Mouse (Mus musculus): ENCODE measurements around the gene Lhfpl4. TPM values are rescaled to one million over a fixed set of nuclear protein-coding genes. Genes with fewer than 3 reads are reported as not detected.

The Lhfpl4 gene
- polyA plus RNA-seq, 1 experiment from 2014 or later: 0.35 TPM

DNA sequence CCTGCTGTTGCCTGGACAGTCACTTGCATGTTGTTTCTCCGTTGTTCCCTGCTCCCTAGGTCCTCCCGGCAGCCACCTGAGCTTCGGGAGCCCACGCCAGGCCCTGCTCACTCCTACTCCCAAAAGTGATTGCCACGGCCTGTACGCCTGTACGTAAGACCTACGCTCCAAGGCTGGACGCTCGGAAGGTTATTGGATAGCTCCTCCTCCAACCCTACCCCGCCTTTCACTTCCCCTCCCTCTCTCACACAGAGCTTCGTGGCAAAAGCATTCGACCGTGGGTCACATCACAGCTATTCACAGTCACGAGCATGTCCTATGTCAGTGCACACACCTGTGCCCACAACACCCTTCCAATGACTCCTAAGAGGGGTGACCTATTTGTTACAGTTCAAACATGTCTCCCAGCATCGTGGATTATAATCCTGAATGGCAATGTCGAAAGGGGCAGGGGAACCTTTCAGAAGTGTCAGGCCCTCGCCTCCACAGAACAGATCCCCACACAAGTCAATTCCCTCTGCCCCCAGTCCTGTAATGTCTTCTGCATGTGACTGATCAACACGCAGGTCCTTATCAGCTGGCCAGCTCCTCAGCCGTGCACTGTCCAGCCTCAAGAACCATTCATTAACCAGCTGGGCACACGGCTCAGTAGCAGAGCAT, 10.2 kb downstream of the Lhfpl4 start:
- no peak for ATAC-seq (replicated peaks; ENCODE audit: insufficient number of reproducible peaks, insufficient read depth, low FRiP score, low read depth)
- Histone ChIP-seq H3K36me3 (no peaks in the 10 kb centered on the region), H3K4me3 (no peak overlapping the region), H3K27ac (no peak overlapping the region), H3K9ac (no peak overlapping the region), H3K4me1 (replicated peaks) (no peaks in the 10 kb centered on the region), H3K9me3 (replicated peaks) (no peaks in the 10 kb centered on the region), H3K4me2 (no peak overlapping the region), H3K27me3 (no peaks in the 10 kb centered on the region)
- 72% methylated on average over 21 of the region's 21 CpGs for WGBS

DNA sequence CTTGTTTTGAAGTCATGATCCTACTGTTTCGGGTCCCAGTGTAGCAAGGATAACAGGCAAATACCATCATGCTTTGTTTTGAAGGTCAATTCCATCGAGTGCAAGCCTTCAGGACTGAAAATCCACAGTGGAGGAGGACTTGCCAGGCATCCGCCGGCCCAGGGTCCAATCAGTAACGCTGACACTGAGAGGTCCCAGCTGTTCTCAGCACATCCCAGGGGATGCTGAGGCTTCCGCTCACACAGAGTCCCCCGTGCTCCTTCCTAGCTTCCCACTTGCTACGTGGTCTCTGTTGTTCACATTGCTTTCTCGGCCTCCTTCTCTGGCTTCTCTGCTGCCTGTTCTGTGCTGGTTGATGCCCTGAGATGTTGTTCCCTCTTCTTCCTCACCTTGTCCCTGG, 11.0 kb downstream of the Lhfpl4 start:
- Histone ChIP-seq H3K36me3 (no peaks in the 10 kb centered on the region), H3K9me3 (replicated peaks) (no peaks in the 10 kb centered on the region), H3K4me1 (replicated peaks) (no peaks in the 10 kb centered on the region), H3K4me3 (no peak overlapping the region), H3K27ac (no peak overlapping the region), H3K27me3 (no peaks in the 10 kb centered on the region), H3K4me2 (no peak overlapping the region), H3K9ac (no peak overlapping the region)
- no peak for ATAC-seq (replicated peaks; ENCODE audit: insufficient number of reproducible peaks, insufficient read depth, low FRiP score, low read depth)
- 43% methylated on average over 9 of the region's 9 CpGs for WGBS

DNA sequence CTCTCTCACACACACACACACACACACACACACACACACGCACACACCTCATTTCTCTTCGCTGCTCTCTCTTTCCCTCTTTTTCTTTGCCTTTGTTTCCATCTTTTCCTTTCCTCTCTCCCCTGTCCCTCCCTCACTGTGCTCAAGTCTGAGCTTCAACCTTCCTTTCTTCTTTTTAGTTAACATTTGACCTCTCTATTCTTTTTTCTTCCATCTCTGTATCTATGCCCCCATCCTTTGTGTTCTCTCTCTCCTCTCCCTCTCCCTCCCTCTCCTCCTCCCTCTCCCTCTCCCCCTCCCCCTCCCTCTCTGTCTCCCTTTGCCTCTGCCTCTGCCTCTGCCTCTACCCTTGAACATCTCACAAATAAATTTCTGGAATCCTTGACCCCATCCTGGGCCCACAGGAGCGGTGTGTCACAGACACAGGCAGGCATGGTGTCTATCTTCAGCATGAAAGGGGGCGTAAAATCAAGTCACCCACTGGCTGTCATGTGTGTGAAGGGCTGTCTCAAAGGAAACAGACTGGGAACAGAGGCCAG, 15.9 kb downstream of the Lhfpl4 start:
- no peak overlapping the region for H3K4me3 ChIP-seq
- peaks cover 4% of the 10 kb centered on the region; the same call in 1 of the 2 replicates for H3K27me3 ChIP-seq
- H3K9me3 ChIP-seq (replicated peaks): no peaks in the 10 kb centered on the region
- no peak overlapping the region for H3K27ac ChIP-seq
- no peak overlapping the region for H3K4me2 ChIP-seq
- H3K4me1 ChIP-seq (replicated peaks): no peaks in the 10 kb centered on the region
- 41% methylated on average over 4 of the region's 4 CpGs for WGBS
- no peak overlapping the region for H3K9ac ChIP-seq
- ATAC-seq (replicated peaks; ENCODE audit: insufficient number of reproducible peaks, insufficient read depth, low FRiP score, low read depth): no peak
- no peaks in the 10 kb centered on the region for H3K36me3 ChIP-seq

DNA sequence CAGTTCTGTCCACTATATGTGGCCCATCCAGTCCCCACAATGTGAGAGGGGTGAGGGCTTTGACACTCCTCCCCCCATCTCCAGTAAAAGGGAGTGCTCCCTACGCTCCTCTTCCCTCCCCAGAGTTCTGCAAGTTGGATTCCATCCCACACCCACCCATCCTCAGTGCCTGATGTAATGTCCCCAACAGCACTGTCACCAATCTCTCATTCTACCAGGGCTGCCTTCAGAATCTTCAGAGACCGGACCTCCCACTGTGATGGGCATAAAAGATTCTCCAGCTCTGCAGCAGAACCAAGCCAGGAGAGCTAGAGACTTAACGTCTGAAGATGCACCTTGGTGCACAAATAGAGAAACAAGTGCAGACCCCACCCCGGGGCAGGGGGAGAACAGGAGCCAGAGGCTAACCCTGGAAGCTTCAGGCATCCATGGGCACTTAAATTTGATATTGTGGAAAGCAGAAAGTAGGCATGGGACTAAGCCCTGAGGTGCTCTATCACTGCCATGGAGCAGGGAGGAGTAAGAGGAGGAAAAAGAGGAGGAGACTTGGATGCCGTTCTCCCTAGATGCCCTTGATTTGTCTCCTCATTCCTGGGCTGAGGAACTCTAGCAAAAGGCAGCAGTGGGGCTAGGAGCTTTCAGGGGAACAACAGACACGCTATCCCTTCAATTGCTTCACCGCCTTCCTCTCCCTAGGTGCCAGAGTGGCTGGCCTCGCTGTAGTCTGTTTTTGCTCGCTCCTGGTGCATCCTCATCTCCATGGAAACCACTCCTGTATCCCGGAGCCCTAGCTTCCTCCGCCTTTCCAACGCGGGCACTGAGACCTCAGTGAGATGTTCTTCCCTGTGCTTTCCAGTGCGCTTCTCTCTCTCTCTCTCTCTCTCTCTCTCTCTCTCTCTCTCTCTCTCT, 16.6 kb downstream of the Lhfpl4 start:
- Histone ChIP-seq H3K9ac (no peak overlapping the region), H3K4me1 (replicated peaks) (no peaks in the 10 kb centered on the region), H3K4me2 (no peak overlapping the region), H3K9me3 (replicated peaks) (no peaks in the 10 kb centered on the region), H3K27ac (no peak overlapping the region), H3K4me3 (no peak overlapping the region), H3K27me3 (peaks cover 4% of the 10 kb centered on the region; the same call in 1 of the 2 replicates), H3K36me3 (no peaks in the 10 kb centered on the region)
- no peak for ATAC-seq (replicated peaks; ENCODE audit: insufficient number of reproducible peaks, insufficient read depth, low FRiP score, low read depth)
- WGBS: 27% methylated on average over 14 of the region's 14 CpGs

DNA sequence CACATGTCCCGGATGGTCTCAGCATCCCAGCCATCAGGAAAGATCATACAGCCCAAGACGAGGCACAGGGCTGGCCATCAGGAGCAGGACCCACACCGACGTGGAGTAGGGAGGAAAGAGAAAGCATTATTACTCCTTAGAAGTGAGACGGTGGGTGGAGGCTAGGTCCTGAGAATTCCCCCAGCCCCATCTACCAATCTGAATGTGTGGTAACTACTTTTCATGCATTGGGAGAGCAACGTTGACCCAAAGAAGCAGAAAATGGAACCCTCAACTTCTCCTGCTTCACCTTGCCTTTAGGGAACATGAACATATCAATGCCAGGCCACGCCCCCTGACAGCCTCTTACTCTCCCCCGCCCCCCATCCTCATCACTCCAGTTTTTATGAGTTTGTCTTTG, 18.6 kb downstream of the Lhfpl4 start:
- H3K27ac ChIP-seq: no peak overlapping the region
- 77% methylated on average over 8 of the region's 8 CpGs for WGBS
- no peaks in the 10 kb centered on the region for H3K36me3 ChIP-seq
- H3K4me1 ChIP-seq (replicated peaks): no peaks in the 10 kb centered on the region
- ATAC-seq (replicated peaks; ENCODE audit: insufficient number of reproducible peaks, insufficient read depth, low FRiP score, low read depth): no peak
- no peak overlapping the region for H3K4me3 ChIP-seq
- H3K27me3 ChIP-seq: peaks cover 4% of the 10 kb centered on the region; the same call in 1 of the 2 replicates
- H3K9ac ChIP-seq: no peak overlapping the region
- H3K9me3 ChIP-seq (replicated peaks): no peaks in the 10 kb centered on the region
- H3K4me2 ChIP-seq: no peak overlapping the region

DNA sequence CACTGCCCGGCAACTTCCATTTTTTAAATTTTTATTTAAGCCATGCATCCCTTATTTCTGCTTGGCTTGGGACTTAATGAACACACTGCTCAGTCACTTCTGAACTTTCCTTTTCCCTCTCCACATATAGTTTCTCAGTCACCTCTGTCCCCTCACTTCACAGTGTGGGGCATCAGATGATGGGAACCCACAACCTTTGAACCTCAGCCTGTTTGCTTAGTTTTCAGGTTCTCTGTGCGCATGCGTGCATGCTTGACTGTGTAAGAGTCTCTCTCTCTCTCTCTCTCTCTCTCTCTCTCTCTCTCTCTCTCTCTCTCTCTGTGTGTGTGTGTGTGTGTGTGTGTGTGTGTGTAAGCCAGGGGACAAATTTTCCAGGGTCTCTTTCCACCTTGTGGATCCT, 19.7 kb downstream of the Lhfpl4 start:
- no peak overlapping the region for H3K4me3 ChIP-seq
- no peaks in the 10 kb centered on the region for H3K9me3 ChIP-seq (replicated peaks)
- no peak overlapping the region for H3K27ac ChIP-seq
- H3K4me1 ChIP-seq (replicated peaks): no peaks in the 10 kb centered on the region
- ATAC-seq (replicated peaks; ENCODE audit: insufficient number of reproducible peaks, insufficient read depth, low FRiP score, low read depth): no peak
- no peak overlapping the region for H3K4me2 ChIP-seq
- H3K9ac ChIP-seq: no peak overlapping the region
- no peaks in the 10 kb centered on the region for H3K36me3 ChIP-seq
- peaks cover 4% of the 10 kb centered on the region; the same call in 1 of the 2 replicates for H3K27me3 ChIP-seq
- WGBS: 97% methylated on average over 3 of the region's 3 CpGs

DNA sequence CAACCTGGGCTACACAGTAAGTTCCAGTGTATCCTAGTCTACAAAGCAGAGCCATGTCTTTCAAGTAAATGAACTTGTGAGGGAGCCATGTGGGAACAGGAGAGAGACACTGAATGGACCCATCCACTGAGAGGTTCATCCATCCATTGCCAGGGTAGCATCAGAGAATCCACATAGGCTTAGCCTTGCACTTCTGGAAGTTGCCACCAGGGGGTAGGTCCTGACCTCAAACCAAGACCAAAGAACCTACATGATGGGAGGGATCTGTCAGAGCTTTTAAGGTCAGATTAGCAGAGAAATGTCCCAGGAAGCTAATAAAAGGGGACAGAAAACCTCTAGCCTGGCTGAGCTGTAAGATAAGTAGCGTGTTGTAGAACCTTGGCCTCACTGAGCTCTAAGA, 22.6 kb downstream of the Lhfpl4 start:
- Histone ChIP-seq H3K4me1 (replicated peaks) (peaks cover under 1% of the 10 kb centered on the region), H3K36me3 (no peaks in the 10 kb centered on the region), H3K9ac (no peak overlapping the region), H3K4me2 (no peak overlapping the region), H3K27ac (no peak overlapping the region), H3K27me3 (no peaks in the 10 kb centered on the region), H3K4me3 (no peak overlapping the region), H3K9me3 (replicated peaks) (no peaks in the 10 kb centered on the region)
- ATAC-seq (replicated peaks; ENCODE audit: insufficient number of reproducible peaks, insufficient read depth, low FRiP score, low read depth): no peak
- 61% methylated on average over 1 of the region's 1 CpGs for WGBS

DNA sequence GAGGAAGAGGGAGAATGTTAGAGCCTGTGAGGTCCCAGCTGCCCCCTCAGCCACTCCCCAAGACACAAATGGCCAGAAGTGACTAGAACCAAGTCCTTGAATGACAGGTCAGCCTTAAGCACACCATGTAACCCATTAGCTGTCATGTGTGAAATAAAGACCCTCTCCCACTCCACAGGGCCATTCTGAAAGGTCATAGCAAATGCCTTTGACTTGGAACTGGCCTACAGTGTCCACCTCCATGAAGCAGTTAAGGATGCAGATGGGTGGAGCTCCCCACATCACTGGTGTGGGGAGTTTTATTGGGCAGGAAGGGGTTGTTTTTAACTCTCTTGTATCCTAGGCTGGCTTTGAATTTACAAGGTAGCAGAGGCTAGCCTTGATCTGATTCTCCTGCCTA, 23.2 kb downstream of the Lhfpl4 start:
- Histone ChIP-seq H3K4me3 (no peak overlapping the region), H3K27ac (no peak overlapping the region), H3K9me3 (replicated peaks) (no peaks in the 10 kb centered on the region), H3K36me3 (no peaks in the 10 kb centered on the region), H3K4me1 (replicated peaks) (peaks cover 4% of the 10 kb centered on the region), H3K27me3 (no peaks in the 10 kb centered on the region), H3K4me2 (no peak overlapping the region), H3K9ac (no peak overlapping the region)
- 0 out of 2 replicates have a peak, but pooled peaks have one; percentile 14 for ATAC-seq (replicated peaks; ENCODE audit: insufficient number of reproducible peaks, insufficient read depth, low FRiP score, low read depth)

DNA sequence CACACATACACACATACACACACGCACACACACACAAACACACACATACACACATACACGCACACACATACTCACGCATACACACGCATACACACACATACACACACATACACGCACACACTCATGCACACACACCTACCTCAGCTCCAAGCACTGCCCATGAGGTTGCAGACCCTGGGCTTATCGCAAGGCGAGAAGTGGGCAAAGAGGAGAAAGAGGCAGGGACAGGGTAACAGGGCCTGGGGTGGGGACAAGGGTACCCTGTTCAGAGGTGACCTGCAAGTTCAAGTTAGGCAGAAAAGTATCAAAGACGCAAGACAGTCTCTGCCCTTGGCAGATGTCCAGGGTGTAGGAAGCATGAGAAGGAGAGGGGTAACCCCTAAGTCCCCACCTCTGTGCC, 24.5 kb downstream of the Lhfpl4 start:
- no peaks in the 10 kb centered on the region for H3K27me3 ChIP-seq
- H3K9ac ChIP-seq: no peak overlapping the region
- H3K36me3 ChIP-seq: no peaks in the 10 kb centered on the region
- WGBS: 87% methylated on average over 8 of the region's 8 CpGs
- no peak for ATAC-seq (replicated peaks; ENCODE audit: insufficient number of reproducible peaks, insufficient read depth, low FRiP score, low read depth)
- no peak overlapping the region for H3K4me2 ChIP-seq
- H3K9me3 ChIP-seq (replicated peaks): no peaks in the 10 kb centered on the region
- H3K27ac ChIP-seq: no peak overlapping the region
- peaks cover 12% of the 10 kb centered on the region for H3K4me1 ChIP-seq (replicated peaks)
- no peak overlapping the region for H3K4me3 ChIP-seq

DNA sequence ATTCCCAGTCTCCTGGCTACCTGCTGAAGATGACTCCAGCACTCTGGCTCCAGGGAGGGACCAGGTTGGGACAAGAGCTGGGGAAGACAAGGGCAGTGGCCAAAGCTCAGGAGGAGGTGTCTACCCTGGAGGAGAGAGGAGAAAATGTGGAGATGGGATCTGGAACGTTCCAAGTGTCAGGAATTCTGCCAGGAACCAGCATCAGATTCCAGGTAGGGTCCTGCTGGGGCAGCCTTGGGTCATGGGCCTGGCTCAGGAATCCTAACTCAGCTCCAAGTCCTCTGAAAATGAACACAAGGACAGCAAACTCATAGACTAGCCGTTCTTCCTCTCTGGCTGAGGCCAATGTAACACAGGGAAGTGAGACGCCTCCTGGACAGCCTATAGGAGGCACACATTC, 25.3 kb downstream of the Lhfpl4 start:
- H3K9me3 ChIP-seq (replicated peaks): no peaks in the 10 kb centered on the region
- no peaks in the 10 kb centered on the region for H3K36me3 ChIP-seq
- WGBS: 52% methylated on average over 3 of the region's 3 CpGs
- H3K4me1 ChIP-seq (replicated peaks): peaks cover 12% of the 10 kb centered on the region
- no peak overlapping the region for H3K9ac ChIP-seq
- no peak overlapping the region for H3K4me2 ChIP-seq
- no peaks in the 10 kb centered on the region for H3K27me3 ChIP-seq
- no peak overlapping the region for H3K27ac ChIP-seq
- no peak for ATAC-seq (replicated peaks; ENCODE audit: insufficient number of reproducible peaks, insufficient read depth, low FRiP score, low read depth)
- no peak overlapping the region for H3K4me3 ChIP-seq

DNA sequence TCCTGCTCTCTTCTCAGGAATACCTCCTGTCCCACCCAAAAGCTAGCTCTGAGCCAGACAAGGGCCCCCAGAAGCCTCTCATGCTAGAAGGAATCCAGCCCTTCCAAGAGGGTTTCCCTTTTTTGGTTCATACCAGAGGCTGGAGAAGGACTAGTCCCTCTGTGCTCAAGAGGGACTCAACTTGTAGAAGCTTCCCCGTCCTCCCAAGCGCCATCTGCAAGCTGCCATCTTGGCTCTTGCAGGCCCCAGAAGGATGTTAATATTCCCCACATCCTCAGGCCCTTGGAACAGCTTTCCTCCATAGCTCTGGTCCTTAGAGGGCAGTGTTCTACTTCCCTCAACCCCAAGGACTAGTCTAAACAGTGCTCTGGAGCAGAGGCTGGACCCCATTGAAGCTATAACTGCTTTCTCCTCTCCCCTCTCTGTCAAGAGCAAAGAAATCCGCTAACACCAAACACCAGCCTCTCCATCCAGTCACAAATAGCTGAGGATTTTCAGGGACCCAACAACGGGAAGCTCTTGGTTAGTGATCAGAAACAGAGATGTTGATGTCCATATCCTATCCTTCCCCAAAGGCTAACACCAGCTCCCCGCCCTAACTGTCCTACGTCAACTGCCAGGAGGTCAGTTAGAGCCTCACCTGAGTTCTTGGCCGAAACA, 26.7 kb downstream of the Lhfpl4 start:
- H3K4me1 ChIP-seq (replicated peaks): peaks cover 12% of the 10 kb centered on the region
- no peaks in the 10 kb centered on the region for H3K27me3 ChIP-seq
- H3K4me3 ChIP-seq: no peak overlapping the region
- no peak for ATAC-seq (replicated peaks; ENCODE audit: insufficient number of reproducible peaks, insufficient read depth, low FRiP score, low read depth)
- H3K9ac ChIP-seq: no peak overlapping the region
- H3K4me2 ChIP-seq: no peak overlapping the region
- no peaks in the 10 kb centered on the region for H3K9me3 ChIP-seq (replicated peaks)
- WGBS: 84% methylated on average over 7 of the region's 7 CpGs
- no peaks in the 10 kb centered on the region for H3K36me3 ChIP-seq
- no peak overlapping the region for H3K27ac ChIP-seq

Data from heart, embryonic 15.5 days (tissue).